In the genomic region with DNA sequence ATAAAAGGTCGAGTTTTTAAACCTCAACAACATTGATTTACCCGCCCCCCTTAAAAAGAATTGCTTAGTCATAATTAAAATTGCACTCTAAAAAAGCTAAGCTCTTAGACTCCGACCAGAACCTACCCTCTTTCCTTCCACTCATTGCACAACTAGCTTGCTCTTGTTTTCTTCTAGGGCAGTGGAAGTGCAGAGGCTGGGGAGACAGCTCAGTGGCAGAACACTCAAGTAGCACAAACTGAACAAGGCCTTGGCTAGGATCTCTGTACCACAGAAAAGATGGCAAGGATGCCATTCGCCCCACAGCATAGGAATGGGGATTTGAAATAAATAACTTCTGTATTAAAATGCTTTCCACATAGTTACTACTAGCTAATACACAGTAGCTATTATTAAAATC, we compare ENCODE assay signal across 20 mouse cellular contexts.
DNase-seq lines count a peak whose midpoint lies in the region; ATAC-seq lines count a peak whose summit lies in the region.
"Had no signal": no experiment of that assay in that cellular context is flagged by ENCODE, and none has a peak within 500 bp of the region (broad histone marks: within the 10 kb centered on the region; RNA-seq: fewer than 3 reads in every experiment).

No protein-coding gene starts in this region.

- 72% methylated on average over 4 of the region's 4 CpGs for WGBS in forebrain, embryonic 11.5 days
- 65% methylated on average over 4 of the region's 4 CpGs for WGBS in liver, embryonic 12.5 days (ENCODE audit: insufficient replicate concordance)
- 69% methylated on average over 4 of the region's 4 CpGs for WGBS in forebrain, embryonic 16.5 days

- peak; percentile 68 for DNase-seq in heart, adult 11 months
- no peak for DNase-seq in heart, postnatal 10 days
- peak; percentile 25 for DNase-seq in NIH3T3 (ENCODE audit: low read depth)
- peak; percentile 82 for DNase-seq in fibroblast of lung, adult 2 months (ENCODE audit: low read depth)
- no peak for DNase-seq in forebrain, embryonic 11.5 days (ENCODE audit: low spot score)
- DNase-seq: adrenal gland, postnatal 14 days; cerebellum, adult 11-12 months; cerebellum, adult 9-10 months; cerebellum, postnatal 25 days; forebrain, postnatal 0 days; gastrocnemius, postnatal 14 days; heart, postnatal 4 days had no signal

- no peaks in the 10 kb centered on the region for H3K27me3 ChIP-seq in forebrain, embryonic 11.5 days (ENCODE audit: control insufficient read depth, insufficient read depth, low read length)
- H3K27me3 ChIP-seq in liver, embryonic 12.5 days (replicated peaks): no peaks in the 10 kb centered on the region
- no peaks in the 10 kb centered on the region for H3K27me3 ChIP-seq in forebrain, embryonic 16.5 days (replicated peaks; ENCODE audit: control insufficient read depth, insufficient read depth, low read length)
- H3K27me3 ChIP-seq: forebrain, embryonic 12.5 days; heart, embryonic 13.5 days; hindbrain, embryonic 12.5 days had no signal

- H3K4me2 ChIP-seq in forebrain, embryonic 11.5 days (ENCODE audit: low read depth, low read length, severe bottlenecking): no peak overlapping the region
- H3K4me2 ChIP-seq in liver, embryonic 12.5 days: no peak overlapping the region
- no peak overlapping the region for H3K4me2 ChIP-seq in forebrain, embryonic 16.5 days (ENCODE audit: low read length)
- H3K4me2 ChIP-seq: forebrain, embryonic 12.5 days; heart, embryonic 13.5 days; hindbrain, embryonic 12.5 days had no signal

- no peak overlapping the region for H3K4me3 ChIP-seq in forebrain, embryonic 11.5 days (ENCODE audit: low read depth, low read length)
- no peak overlapping the region for H3K4me3 ChIP-seq in liver, embryonic 12.5 days
- H3K4me3 ChIP-seq in forebrain, embryonic 16.5 days (replicated peaks; ENCODE audit: low read length): no peak overlapping the region
- H3K4me3 ChIP-seq: embryonic facial prominence, embryonic 10.5 days; erythroblast, embryonic 14.5 days; forebrain, embryonic 12.5 days; heart, embryonic 13.5 days; hindbrain, embryonic 12.5 days had no signal

- no peak overlapping the region for H3K9ac ChIP-seq in forebrain, embryonic 11.5 days (ENCODE audit: low read length)
- H3K9ac ChIP-seq in liver, embryonic 12.5 days: no peak overlapping the region
- no peak overlapping the region for H3K9ac ChIP-seq in forebrain, embryonic 16.5 days (replicated peaks; ENCODE audit: low read depth, low read length)
- H3K9ac ChIP-seq: forebrain, embryonic 12.5 days; forebrain, postnatal 0 days; heart, embryonic 13.5 days; hindbrain, embryonic 12.5 days had no signal

- ATAC-seq in forebrain, embryonic 11.5 days (replicated peaks; ENCODE audit: low FRiP score): no peak
- no peak for ATAC-seq in liver, embryonic 12.5 days
- ATAC-seq in forebrain, embryonic 16.5 days: no peak
- ATAC-seq: forebrain, postnatal 0 days; hindbrain, postnatal 0 days had no signal

- no peak overlapping the region for H3K27ac ChIP-seq in forebrain, embryonic 11.5 days (ENCODE audit: low read depth, low read length)
- H3K27ac ChIP-seq in liver, embryonic 12.5 days: no peak overlapping the region
- H3K27ac ChIP-seq in forebrain, embryonic 16.5 days (ENCODE audit: low read length): no peak overlapping the region
- H3K27ac ChIP-seq: embryonic facial prominence, embryonic 10.5 days; forebrain, embryonic 12.5 days; heart, embryonic 13.5 days; hindbrain, embryonic 12.5 days; hindbrain, postnatal 0 days had no signal

- peaks cover 3% of the 10 kb centered on the region; the same call in 1 of the 2 replicates for H3K4me1 ChIP-seq in forebrain, embryonic 11.5 days (replicated peaks; ENCODE audit: control insufficient read depth, insufficient read depth, low read length)
- no peaks in the 10 kb centered on the region for H3K4me1 ChIP-seq in liver, embryonic 12.5 days
- H3K4me1 ChIP-seq in forebrain, embryonic 16.5 days (replicated peaks; ENCODE audit: control insufficient read depth, insufficient read depth, low read length): peaks cover 6% of the 10 kb centered on the region; the same call in 1 of the 2 replicates

- H3K36me3 ChIP-seq in forebrain, embryonic 11.5 days (ENCODE audit: control insufficient read depth, insufficient read depth, low read length): no peaks in the 10 kb centered on the region
- no peaks in the 10 kb centered on the region for H3K36me3 ChIP-seq in liver, embryonic 12.5 days
- no peaks in the 10 kb centered on the region for H3K36me3 ChIP-seq in forebrain, embryonic 16.5 days (ENCODE audit: control insufficient read depth, insufficient read depth)
- H3K36me3 ChIP-seq: embryonic facial prominence, embryonic 10.5 days; forebrain, embryonic 12.5 days; heart, embryonic 13.5 days; hindbrain, embryonic 12.5 days had no signal

- no peaks in the 10 kb centered on the region for H3K9me3 ChIP-seq in forebrain, embryonic 11.5 days (ENCODE audit: control insufficient read depth, low read length)
- no peaks in the 10 kb centered on the region for H3K9me3 ChIP-seq in liver, embryonic 12.5 days (replicated peaks)
- H3K9me3 ChIP-seq in forebrain, embryonic 16.5 days (ENCODE audit: control insufficient read depth, low read length): no peaks in the 10 kb centered on the region
- H3K9me3 ChIP-seq: embryonic facial prominence, embryonic 10.5 days; forebrain, embryonic 12.5 days; heart, embryonic 13.5 days; hindbrain, embryonic 12.5 days had no signal

- intact Hi-C loops in heart, postnatal 10 days (cut with DNase I): no loop called here

Comparison
In these comparisons a context has a peak if more than half of its experiments do, and no peak if none do; other contexts are left out.
1. DNase-seq: peak in heart, adult 11 months (single experiment), NIH3T3 (single experiment) and fibroblast of lung, adult 2 months (single experiment); none in heart, postnatal 10 days (0 of 2) and forebrain, embryonic 11.5 days (single experiment).